Mouse (Mus musculus) gastrocnemius, postnatal 4 days (tissue): ENCODE results near the gene Nlrp3. TPM values are rescaled to one million over a fixed set of nuclear protein-coding genes. Genes with fewer than 3 reads are reported as not detected.

ENCODE experiments used
- DNase-seq, 2 experiments: peaks; one replicate each; pipeline ENCODE4 v3.0.0; 2021 to 2022; ENCODE audit warnings: low spot score in 2 of 2, mixed read lengths in 2 of 2
- total RNA-seq, 2 experiments: library from RNA; stranded (reverse); gene quantifications; 2 replicates each; pipeline ENCODE4 v1.2.3; 2021

The Nlrp3 gene
- total RNA-seq, 2 experiments from 2014 or later, result 0.47 to 0.69 TPM

GRCm38 (mm10) chr11:59611646-59612045 lies 70.3 kb downstream of the Nlrp3 start:
- DNase-seq, result no peak

- DNase-seq, result no peak
Observed at GRCm38 (mm10) chr11:59614120-59614519, 72.8 kb downstream of the Nlrp3 start.

Other genes with a start within 250 kb of the Nlrp3 start
- 10 to 100 TPM; 12.8 to 15.4 TPM for gene Wnt9a, start 234.6 kb upstream of the Nlrp3 start, total RNA-seq
- not detected for gene Prss38, start 165.9 kb upstream of the Nlrp3 start, total RNA-seq
- gene Jmjd4, start 91.5 kb upstream of the Nlrp3 start, total RNA-seq, result 10 to 100 TPM in 1 of 2 experiments, 1 to 10 TPM in 1; 8.5 to 10.0 TPM
- 10 to 100 TPM; 34.8 to 40.9 TPM for gene Snap47, start 90.4 kb upstream of the Nlrp3 start, total RNA-seq
- gene Zfp867, start 69.1 kb upstream of the Nlrp3 start, total RNA-seq, result 1 to 10 TPM; 5.7 to 6.1 TPM
- gene Zkscan17, start 14.8 kb upstream of the Nlrp3 start, total RNA-seq, result 10 to 100 TPM; 21.1 to 22.0 TPM
- gene Olfr222, start 34.7 kb downstream of the Nlrp3 start, total RNA-seq, result not detected
- gene Olfr223, start 51.7 kb downstream of the Nlrp3 start, total RNA-seq, result not detected
- 100 to 1,000 TPM; 213 to 215 TPM for gene Mprip, start 119.7 kb downstream of the Nlrp3 start, total RNA-seq
- under 1 TPM; 0.44 to 0.66 TPM for gene Pld6, start 246.1 kb downstream of the Nlrp3 start, total RNA-seq